Mouse (Mus musculus): ENCODE measurements at regions not wholly inside any gene's neighbourhood (a gene's known extent, or its start where the extent isn't known, plus 50 kb on each side); places are given as distances from the start of the nearest gene placed in this dataset.

DNA sequence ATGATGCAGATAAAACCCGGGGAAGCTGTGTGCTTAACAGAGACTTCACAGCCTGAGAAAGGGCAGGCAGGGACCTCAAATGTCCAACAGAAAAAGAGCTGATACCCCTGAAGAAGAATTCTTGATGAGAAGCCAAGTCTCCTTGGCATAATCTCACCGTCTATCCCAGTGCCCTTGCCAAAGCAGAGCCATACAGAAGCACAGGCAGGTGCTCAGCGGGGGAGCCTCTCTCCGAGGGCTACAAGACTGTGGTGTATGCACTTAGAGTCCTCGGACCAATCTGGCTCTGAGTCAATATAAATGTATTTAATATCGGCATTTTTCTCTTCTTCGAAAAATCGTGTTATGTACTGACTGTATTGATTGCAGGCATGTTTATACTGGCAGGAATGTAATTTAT is 186.3 kb downstream of the Cbln1 start:
- TF ChIP-seq CTCF (IDR thresholded peaks at IDR 0.05; ENCODE audit: borderline replicate concordance, insufficient read depth, low read length) (no peak), POLR2A (IDR thresholded peaks at IDR 0.05; ENCODE audit: low read depth, low read length) (no peak)
- H3K4me3 ChIP-seq (ENCODE audit: insufficient read depth, low read length): no peak overlapping the region
- no peaks in the 10 kb centered on the region for H3K4me1 ChIP-seq (ENCODE audit: control insufficient read depth, insufficient read depth, low read length)
- H3K27ac ChIP-seq (ENCODE audit: insufficient read depth, low read length): no peak overlapping the region

DNA sequence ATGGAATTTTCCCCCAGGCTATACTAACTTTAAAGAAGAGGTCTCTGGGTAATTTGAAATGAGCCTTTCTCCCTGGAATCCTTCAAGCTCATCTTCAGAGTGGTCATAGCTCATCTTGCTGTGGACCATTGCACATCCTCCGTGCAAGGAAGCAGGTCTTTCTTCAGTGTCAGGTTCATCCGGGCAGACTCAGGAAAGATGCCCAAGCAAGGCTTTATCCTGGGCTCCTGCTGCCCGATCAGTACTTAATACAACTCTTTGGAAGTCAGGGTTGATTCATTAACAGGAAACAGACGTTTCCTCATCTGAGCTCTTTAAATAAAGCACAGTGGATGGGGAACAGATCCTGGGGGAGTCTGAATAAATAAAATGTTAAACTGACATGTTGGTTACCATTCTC is 188.1 kb downstream of the Cbln1 start:
- H3K27ac ChIP-seq (ENCODE audit: insufficient read depth, low read length): no peak overlapping the region
- no peak overlapping the region for H3K4me3 ChIP-seq (ENCODE audit: insufficient read depth, low read length)
- TF ChIP-seq CTCF (IDR thresholded peaks at IDR 0.05; ENCODE audit: borderline replicate concordance, insufficient read depth, low read length): no peak
- no peaks in the 10 kb centered on the region for H3K4me1 ChIP-seq (ENCODE audit: control insufficient read depth, insufficient read depth, low read length)

GRCm38 (mm10) chr8:87282511-87282910 is 189.9 kb downstream of the Cbln1 start:
- no peak overlapping the region for H3K4me3 ChIP-seq (ENCODE audit: insufficient read depth, low read length)
- no peak overlapping the region for H3K27ac ChIP-seq (ENCODE audit: insufficient read depth, low read length)
- H3K4me1 ChIP-seq (ENCODE audit: control insufficient read depth, insufficient read depth, low read length): no peaks in the 10 kb centered on the region
- no peak for TF ChIP-seq CTCF (IDR thresholded peaks at IDR 0.05; ENCODE audit: borderline replicate concordance, insufficient read depth, low read length)
- no peak for TF ChIP-seq POLR2A (IDR thresholded peaks at IDR 0.05; ENCODE audit: low read depth, low read length)

- TF ChIP-seq POLR2A (IDR thresholded peaks at IDR 0.05; ENCODE audit: low read depth, low read length) (no peak), CTCF (IDR thresholded peaks at IDR 0.05; ENCODE audit: borderline replicate concordance, insufficient read depth, low read length) (no peak)
Observed at GRCm38 (mm10) chr8:87273328-87273727, 199.1 kb downstream of the Cbln1 start.

DNA sequence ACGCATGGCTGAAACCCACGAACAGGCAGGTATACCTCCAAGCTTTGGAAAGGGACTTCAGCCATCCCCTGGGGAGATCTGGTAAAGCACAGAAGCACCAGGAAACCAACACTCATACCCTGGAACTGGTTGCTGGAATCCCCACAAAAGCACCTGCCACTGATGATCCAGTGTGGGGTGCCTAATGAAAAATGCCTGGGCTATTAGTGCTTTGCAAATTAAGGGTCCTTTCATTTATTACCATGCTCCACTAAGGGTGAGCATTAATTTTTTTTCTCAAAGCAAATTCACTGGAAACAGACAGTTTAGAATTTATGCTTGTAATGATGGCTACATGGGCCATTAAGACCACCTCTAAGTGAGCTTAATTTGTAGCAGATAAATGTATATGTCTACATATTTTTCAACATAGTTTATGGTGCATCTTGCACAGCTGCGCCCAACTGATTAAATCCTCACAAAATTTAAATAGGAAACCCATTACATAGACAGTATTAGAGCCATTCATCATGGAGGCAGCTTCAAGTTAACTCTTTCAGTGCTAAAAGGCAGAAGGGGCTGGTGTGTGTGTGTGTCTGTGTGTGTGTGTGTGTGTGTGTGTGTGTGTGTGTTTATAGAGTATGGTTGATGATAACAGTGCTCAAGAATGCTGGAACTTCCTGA is 201.8 kb downstream of the Cbln1 start:
- Histone ChIP-seq H3K4me1 (ENCODE audit: control insufficient read depth, insufficient read depth, low read length) (no peaks in the 10 kb centered on the region), H3K27ac (ENCODE audit: insufficient read depth, low read length) (no peak overlapping the region), H3K4me3 (ENCODE audit: insufficient read depth, low read length) (no peak overlapping the region)
- TF ChIP-seq CTCF (IDR thresholded peaks at IDR 0.05; ENCODE audit: borderline replicate concordance, insufficient read depth, low read length) (no peak), POLR2A (IDR thresholded peaks at IDR 0.05; ENCODE audit: low read depth, low read length) (no peak)

More at GRCm38 (mm10) chr8:87273328-87273727, 199.1 kb downstream of the Cbln1 start:
- no peak overlapping the region for H3K27ac ChIP-seq (ENCODE audit: insufficient read depth, low read length)
- no peaks in the 10 kb centered on the region for H3K4me1 ChIP-seq (ENCODE audit: control insufficient read depth, insufficient read depth, low read length)
- H3K4me3 ChIP-seq (ENCODE audit: insufficient read depth, low read length): no peak overlapping the region

DNA sequence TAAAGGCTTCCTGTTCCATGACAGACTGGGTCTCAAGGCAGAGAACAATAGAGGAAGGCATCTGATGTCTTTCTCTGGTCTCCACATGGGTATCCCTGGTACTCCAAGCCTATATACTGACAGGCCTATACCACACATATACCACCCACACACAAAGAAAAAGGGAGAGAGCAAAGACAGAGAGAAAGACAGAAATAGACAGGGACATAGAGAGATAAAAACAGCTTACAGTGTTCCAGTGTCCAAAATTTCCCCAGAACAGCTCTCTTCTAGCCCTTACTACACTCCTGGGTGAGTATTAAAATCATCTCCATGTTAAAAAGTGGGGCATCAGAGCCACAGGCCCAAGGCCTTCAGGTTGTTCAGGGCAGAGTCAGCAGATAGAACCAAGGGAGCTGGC is 204.2 kb downstream of the Cbln1 start:
- Histone ChIP-seq H3K4me3 (ENCODE audit: insufficient read depth, low read length) (no peak overlapping the region), H3K4me1 (ENCODE audit: control insufficient read depth, insufficient read depth, low read length) (no peaks in the 10 kb centered on the region), H3K27ac (ENCODE audit: insufficient read depth, low read length) (no peak overlapping the region)
- TF ChIP-seq POLR2A (IDR thresholded peaks at IDR 0.05; ENCODE audit: low read depth, low read length) (no peak), CTCF (IDR thresholded peaks at IDR 0.05; ENCODE audit: borderline replicate concordance, insufficient read depth, low read length) (no peak)

DNA sequence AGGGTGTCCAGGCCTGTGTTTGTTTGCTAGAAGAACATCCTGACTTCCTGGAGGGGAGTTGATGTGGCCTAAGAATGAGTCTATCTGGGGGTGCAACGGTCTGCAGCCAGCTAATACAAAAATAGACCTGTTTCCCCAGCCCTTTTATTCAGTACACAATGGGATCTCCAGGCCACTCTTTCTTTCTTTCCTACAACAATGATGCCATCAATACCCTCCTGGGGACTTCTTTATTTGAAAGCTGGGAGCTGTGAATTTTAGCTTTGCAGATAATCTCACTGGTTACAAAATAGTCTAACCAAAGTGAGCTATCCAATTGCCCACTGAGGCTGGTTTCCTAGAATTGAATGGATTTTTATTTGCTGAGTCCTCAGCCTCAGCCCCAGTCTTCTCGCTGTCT is 207.4 kb downstream of the Cbln1 start:
- no peak overlapping the region for H3K4me3 ChIP-seq (ENCODE audit: insufficient read depth, low read length)
- TF ChIP-seq CTCF (IDR thresholded peaks at IDR 0.05; ENCODE audit: borderline replicate concordance, insufficient read depth, low read length): no peak
- no peak for TF ChIP-seq POLR2A (IDR thresholded peaks at IDR 0.05; ENCODE audit: low read depth, low read length)
- H3K4me1 ChIP-seq (ENCODE audit: control insufficient read depth, insufficient read depth, low read length): no peaks in the 10 kb centered on the region
- H3K27ac ChIP-seq (ENCODE audit: insufficient read depth, low read length): no peak overlapping the region

DNA sequence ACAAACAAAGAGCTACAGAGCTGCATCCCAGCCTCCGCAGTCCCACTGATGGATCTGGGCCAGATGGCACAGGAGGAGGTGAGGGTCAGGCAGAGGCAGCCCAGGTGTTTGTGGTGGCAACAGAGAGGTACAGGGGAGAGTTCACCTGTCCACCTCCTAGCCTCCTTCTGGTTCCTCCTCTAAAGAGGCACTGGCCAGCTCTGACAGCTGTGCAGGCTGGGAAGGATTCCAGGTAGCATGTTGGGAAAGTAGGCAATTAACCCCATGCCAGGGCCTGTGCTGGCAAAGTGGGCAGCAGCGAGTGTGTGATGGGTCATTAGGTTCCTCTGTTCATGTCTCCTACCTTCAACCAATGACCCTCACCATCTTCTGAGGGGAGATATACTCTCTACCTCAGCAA is 212.1 kb downstream of the Cbln1 start:
- Histone ChIP-seq H3K27ac (ENCODE audit: insufficient read depth, low read length) (no peak overlapping the region), H3K4me1 (ENCODE audit: control insufficient read depth, insufficient read depth, low read length) (no peaks in the 10 kb centered on the region), H3K4me3 (ENCODE audit: insufficient read depth, low read length) (no peak overlapping the region)
- TF ChIP-seq CTCF (IDR thresholded peaks at IDR 0.05; ENCODE audit: borderline replicate concordance, insufficient read depth, low read length) (no peak), POLR2A (IDR thresholded peaks at IDR 0.05; ENCODE audit: low read depth, low read length) (no peak)

GRCm38 (mm10) chr8:87242681-87243080 is 229.7 kb downstream of the Cbln1 start:
- no peak for TF ChIP-seq CTCF (IDR thresholded peaks at IDR 0.05; ENCODE audit: borderline replicate concordance, insufficient read depth, low read length)
- no peak for TF ChIP-seq POLR2A (IDR thresholded peaks at IDR 0.05; ENCODE audit: low read depth, low read length)
- H3K4me3 ChIP-seq (ENCODE audit: insufficient read depth, low read length): no peak overlapping the region
- no peak overlapping the region for H3K27ac ChIP-seq (ENCODE audit: insufficient read depth, low read length)
- H3K4me1 ChIP-seq (ENCODE audit: control insufficient read depth, insufficient read depth, low read length): no peaks in the 10 kb centered on the region

DNA sequence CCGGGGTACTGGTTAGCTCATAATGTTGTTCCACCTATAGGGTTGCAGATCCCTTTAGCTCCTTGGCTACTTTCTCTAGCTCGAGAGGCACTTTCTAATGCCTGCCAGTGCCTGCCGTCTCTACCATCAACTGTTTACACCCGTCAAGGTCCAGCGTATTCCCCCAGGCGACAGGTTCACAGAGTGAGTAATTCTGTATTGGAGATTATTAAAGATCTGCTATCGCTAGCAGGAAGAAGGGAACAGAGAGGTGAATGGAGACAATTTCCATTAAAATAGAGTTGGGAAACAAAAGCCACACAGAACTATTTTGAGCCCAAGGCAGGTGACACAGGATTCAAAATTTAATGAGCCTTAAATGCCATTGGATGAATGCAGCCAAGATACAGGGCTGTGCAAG is 235.2 kb downstream of the Cbln1 start:
- H3K27ac ChIP-seq (ENCODE audit: insufficient read depth, low read length): no peak overlapping the region
- H3K4me3 ChIP-seq (ENCODE audit: insufficient read depth, low read length): no peak overlapping the region
- no peaks in the 10 kb centered on the region for H3K4me1 ChIP-seq (ENCODE audit: control insufficient read depth, insufficient read depth, low read length)
- TF ChIP-seq CTCF (IDR thresholded peaks at IDR 0.05; ENCODE audit: borderline replicate concordance, insufficient read depth, low read length) (no peak), POLR2A (IDR thresholded peaks at IDR 0.05; ENCODE audit: low read depth, low read length) (no peak)

DNA sequence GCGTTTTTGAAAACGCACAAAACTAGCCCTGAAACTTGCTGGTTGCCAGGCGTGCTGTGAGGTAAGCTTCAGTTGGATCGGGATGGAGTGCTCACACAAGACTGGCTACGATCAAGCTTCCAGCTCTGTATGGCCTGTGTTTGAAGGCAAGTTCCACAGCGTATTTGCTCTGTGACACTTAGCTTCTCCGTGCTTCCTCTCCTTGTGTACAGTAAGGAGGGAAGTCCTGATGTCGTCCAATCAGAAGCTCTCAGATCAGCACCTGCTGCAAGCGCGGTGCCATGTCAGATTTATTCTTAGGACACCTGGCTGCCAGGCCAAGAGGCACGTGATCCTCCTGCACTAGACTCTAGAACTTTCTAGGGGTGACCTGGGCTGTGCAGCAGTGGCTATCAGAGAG is 236.0 kb downstream of the Cbln1 start:
- TF ChIP-seq CTCF (IDR thresholded peaks at IDR 0.05; ENCODE audit: borderline replicate concordance, insufficient read depth, low read length) (no peak), POLR2A (IDR thresholded peaks at IDR 0.05; ENCODE audit: low read depth, low read length) (no peak)
- H3K4me3 ChIP-seq (ENCODE audit: insufficient read depth, low read length): no peak overlapping the region

More for the DNA sequence above, 236.0 kb downstream of the Cbln1 start:
- H3K27ac ChIP-seq (ENCODE audit: insufficient read depth, low read length): no peak overlapping the region
- H3K4me1 ChIP-seq (ENCODE audit: control insufficient read depth, insufficient read depth, low read length): no peaks in the 10 kb centered on the region

Data from embryonic fibroblast, embryonic 13.5 days (primary cell).